Mouse (Mus musculus) frontal cortex, postnatal 36 days (tissue): ENCODE measurements at regions not wholly inside any gene's neighbourhood (a gene's known extent, or its start where the extent isn't known, plus 50 kb on each side); places are given as distances from the start of the nearest gene placed in this dataset.

Experiments used
- DNase-seq, 2 experiments: peaks; one replicate each; pipeline ENCODE4 v3.0.0; 2022; ENCODE audit warnings: low spot score in 2 of 2

DNA sequence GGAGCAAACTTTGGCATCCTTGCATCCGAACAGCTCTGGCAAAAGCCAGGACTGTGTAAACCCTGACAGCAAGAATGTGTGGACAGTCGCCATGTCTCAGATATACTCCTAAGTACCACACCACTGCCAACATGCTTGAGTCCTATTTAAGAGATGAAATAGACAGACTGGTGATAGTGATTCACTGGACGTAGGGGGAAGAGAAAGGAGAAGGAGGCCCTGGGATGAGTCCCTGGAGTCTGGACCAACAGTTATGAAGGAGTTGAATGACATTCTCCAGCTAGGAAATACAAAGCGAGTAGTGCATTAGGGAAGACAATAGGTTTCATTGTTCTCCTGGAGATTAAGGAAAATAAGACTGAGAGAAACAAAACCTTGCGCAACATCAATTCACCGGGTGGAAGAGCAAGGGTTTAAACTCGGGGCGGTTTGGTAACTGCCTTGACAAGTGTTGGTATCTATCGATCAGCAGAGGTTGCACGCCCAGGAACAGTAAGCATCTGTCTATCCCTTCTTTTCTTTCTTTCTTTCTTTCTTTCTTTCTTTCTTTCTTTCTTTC, 54.3 kb upstream of the Nrbf2 start:
- no peak for DNase-seq

DNA sequence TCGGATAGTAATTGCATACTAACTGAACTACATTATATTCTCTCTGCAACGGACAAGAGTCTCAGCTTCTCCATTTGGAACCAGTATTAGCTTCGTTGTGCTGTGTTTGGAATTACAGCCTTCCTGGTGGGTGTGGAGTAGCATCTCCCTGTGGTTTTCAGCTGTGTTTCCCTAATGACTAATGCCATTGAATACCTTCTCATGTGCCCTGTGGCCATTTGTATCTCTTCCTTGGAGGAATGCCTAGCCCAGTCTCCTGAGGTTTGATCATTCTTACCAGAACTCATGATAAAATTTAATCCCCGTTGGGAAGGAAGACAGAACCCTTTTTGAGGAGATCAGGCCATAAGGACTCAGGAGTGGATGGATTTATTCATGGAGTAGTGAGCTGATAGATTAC, 59.6 kb upstream of the Nrbf2 start:
- DNase-seq: no peak

DNA sequence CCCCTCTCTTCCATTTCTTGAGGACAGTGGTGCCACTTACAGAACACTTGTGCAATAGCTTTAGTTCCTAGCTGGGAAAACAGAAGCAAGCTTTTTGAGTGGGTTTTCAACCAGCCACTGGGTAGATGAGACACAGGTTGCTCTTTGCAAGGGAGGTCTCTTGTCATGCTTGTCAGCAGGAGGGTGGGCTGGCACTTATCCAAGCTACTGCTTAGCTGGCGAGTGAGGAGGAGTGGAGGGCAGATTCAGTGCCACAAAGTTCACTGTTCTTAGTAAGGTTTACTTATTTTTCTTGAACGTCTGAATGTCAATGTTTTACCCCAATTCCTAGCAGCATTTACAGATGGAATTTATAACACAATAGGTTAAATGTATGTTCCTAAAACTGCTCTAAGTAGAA, 65.9 kb upstream of the Nrbf2 start:
- DNase-seq: no peak

DNA sequence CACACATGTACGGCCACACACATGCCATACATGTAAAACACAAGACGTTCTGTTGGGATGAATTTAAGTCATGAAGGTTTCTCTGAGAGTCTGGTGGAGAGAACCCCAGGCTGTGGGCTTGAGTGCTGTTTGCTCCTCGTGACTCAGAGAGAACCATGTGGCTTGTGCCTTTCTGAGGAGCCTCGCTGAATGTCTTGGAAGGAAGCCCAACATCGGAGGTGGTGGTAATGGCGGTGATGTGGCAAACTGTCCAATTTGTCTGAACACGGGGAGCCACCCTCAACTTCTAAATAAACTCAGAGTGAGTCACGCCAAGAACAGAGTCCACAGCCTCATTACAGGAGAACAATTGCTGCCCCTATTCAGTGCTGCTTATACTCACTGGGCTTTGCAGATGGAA, 75.7 kb upstream of the Nrbf2 start:
- DNase-seq: peak; percentile 79 to 88

DNA sequence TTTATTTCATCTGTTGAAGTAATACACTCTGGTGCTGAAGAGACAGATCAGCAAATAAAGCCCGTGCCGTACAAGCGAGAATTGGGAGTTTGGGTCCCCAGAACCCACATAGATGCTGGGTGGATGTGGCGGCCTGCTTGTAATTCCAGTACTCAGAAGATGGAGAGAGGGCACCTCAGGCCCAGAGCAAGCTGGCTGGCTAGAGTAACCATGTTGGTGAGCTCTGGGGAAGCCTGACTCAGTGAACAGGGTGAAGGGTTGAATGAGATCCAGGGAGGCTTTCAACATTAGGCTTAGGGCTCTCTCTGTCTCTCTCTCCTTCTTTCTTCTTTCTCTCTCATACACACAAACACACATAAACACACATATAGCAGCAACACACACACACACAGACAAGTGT, 76.2 kb upstream of the Nrbf2 start:
- no peak for DNase-seq

DNA sequence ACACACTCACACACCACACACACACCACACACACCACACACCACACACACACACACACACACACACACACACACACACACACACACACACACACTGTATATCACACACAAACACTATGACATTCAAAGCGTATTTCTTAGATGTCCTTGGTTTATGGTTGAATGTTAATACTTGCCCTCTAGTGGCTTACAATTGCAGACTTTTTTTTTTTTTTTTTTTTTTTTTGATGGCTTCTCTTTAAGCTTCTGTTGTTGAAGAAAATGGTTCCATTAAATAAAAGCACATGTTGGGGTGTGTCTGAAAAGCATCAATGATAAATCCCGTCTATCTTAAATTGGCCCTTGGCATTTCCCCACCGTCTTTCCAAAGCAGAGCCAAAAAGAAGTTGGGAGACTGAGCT, 79.5 kb upstream of the Nrbf2 start:
- no peak for DNase-seq

DNA sequence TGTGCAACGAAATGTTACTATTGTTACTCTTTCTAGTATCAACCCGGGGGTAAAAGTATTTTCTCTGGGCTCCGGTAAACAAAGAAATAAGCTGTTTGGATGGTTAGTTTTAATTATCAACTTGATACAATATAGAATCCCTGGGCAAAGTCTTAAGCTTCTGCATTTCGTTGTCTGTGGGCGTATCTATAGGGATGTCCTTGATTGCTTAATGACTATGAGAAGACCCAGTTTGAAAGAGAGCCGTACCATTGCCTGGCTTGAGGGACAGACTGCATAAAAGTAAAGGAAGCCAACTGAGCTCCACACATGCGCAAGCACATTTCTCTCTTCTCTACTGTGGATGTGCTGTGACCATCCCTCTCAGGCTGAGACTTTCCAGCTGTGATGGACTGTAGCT, 80.1 kb upstream of the Nrbf2 start:
- no peak for DNase-seq

DNA sequence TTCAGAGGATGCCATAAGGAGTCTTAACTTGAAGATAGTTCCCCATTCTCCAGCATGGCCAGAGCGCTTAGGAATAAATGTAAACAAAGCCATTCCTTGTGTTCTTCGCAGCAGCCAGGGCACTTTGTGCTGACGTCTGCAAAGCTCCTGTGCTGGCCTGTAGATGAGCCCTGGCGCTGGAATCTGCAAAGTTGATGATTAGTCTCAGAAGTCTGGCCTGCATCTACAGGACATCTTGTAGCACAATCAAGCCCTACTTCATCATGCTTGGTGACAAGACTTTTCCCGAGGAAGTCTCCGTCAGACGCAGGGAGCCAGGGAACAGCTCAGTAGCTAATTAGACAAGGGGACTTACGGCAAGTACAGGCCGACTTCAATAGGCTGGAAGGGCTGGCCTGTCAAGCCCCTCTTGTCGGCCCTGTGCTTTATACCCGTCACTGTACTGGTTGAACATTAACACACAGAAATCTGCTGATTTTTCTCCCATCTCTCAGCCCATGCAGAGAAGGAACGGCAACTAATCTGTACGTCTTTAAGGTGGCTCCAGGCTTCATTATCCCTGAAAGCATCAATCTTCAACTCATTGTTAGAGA, 87.6 kb upstream of the Nrbf2 start:
- no peak for DNase-seq

DNA sequence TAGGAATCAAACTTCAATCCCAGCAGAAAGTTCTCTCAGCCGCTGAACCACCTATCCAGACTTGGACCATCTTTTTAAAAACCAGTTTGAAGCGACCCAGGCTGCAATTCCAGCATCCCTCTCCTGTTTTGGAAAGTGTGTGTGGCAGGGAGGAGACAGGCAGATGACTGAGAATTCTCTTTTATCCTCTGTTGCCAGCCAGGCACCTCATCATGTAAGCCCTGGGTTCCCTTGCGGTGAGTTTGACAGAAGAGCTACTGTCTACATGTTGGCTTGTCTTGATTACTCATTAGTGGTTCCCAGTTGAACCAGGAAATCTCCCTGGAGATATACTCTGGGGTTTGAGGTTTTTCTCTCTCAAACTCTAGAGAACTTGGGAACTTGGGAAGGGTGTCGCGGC, 91.5 kb upstream of the Nrbf2 start:
- no peak for DNase-seq

DNA sequence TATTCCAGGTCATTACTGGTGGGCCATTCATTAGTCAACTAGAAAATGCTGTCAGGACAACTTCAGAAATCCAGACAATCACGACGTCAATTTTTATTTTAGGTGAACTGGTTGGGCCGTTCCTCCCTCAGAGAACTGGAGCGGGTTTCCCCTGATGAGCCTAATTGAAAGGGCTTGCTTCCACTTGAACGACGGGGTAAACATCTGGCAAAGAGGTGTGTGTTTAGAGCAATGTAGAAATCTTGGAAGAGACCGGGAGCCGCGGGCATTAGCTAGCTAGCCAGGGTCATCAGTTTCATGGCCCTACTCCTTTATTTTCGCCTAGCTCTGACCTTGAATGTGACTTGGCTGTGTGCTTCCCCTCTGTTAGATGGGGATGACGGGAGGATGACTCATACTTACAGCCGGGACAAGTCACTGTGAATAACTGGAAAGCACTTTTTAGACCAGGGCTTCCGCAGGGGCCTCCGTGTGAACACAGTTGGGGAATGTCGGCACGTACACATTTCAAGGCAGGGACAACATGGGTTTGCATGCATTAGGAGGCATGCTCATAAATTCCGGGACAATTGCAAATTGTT, 92.6 kb upstream of the Nrbf2 start:
- DNase-seq: no peak

DNA sequence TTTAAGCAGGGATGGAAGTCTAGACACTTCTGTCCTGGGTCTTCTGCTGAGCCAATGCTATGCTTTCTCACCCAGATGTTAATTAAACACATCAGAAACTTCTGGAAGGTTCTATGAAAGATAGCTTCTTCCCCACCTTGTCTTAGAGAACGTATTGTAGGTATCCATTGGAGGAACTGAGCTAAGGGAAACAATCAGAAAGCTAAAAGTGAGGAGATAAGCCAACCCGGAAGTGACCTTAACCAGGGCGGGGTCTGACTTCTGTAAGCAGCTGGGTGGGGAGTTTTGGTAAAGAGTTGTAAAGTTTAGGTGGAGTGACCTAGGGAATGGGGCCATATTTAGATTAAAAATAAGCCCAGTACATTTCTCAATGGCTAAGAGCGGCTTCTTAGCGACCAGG, 95.1 kb upstream of the Nrbf2 start:
- DNase-seq: no peak

DNA sequence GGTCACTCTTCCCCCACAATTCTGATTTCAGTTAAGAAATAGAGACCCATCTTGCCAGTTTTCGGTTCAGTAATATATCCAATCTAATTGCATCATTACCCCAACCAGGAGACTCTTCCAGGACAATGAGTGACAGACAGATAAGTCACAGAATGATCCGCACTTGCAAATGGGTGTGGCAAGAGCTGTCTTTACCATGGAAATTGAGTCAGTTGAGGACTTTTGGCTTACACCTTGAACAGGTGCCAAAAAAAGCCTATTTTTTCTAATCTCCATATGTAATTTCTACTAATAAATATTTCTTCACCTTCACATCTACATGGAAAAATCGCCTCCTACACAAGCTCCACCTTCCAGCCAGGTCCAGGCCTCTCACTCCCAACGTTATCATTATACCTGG, 98.2 kb upstream of the Nrbf2 start:
- no peak for DNase-seq

DNA sequence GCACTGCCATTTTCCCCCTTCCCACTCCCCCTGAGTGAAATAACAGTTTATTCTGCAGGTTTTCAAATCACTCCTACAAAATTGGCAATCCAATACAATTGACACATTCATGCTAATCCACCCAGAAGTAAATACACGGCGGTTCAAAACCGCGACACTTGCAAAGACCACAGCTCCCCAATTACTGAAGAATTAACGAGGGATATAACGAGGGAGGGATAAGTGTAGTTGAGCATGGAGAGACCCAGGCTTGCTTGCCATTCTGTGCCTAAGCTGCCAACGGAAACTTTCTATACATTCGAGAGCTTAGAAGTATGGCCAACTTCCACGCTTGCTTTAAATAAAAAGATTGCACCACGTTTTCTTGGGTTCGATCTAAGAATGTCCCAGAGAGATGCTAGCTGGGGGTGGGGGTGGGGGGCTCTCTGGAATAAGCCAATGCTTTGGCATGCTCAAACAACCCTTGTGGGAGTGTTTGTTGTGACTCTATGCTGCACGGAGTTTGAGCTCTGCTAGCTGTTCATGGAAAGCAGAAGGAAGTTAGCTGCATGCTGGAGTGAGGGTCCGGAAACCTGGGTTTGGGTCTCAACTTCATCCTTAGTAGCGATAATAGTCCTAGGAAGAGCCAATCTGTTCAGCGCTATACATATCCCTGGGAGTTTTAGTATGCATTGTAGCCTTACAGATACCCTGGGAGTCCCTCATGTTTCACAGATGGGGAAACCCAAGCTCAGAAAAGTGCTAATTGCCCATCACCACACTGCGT, 98.9 kb upstream of the Nrbf2 start:
- no peak for DNase-seq

DNA sequence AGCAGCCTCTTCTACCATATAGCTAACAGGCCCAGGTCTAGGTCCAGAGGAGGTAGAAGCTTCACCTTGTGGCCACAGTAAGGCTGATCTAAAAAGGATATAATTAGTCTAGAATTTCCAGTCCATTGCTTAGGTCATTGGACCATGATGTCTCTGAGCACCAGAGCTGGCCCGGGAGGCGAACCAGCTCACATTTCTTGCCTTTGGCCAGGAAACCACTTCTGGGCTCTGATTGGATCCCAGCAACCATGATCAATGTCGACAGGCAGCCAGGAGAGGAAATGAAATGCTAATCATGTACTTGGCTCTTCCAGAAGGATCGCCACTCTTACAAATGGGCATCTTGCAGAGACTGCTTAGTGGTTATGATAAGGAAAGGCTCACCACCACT, 99.5 kb upstream of the Nrbf2 start:
- DNase-seq: no peak

DNA sequence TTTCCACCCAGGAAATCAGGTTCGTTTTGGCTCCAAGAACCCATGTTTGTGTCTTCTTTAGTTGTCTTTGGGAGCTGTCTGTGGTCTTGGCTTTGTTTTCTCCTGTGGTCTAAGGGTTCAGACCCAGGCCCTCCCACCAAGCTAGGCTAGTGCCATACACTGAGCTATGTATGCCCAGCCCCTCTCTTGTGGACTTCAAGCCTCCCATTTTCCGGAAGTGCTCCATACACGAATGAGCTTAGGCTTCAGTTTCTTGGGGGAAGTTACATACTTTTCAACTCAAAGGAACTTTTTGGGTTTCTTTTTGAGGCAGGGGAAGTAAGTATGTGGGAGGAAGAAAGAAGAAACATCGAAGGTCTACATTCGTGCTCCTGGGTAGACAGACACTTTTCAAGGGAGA, 100.9 kb upstream of the Nrbf2 start:
- no peak for DNase-seq

DNA sequence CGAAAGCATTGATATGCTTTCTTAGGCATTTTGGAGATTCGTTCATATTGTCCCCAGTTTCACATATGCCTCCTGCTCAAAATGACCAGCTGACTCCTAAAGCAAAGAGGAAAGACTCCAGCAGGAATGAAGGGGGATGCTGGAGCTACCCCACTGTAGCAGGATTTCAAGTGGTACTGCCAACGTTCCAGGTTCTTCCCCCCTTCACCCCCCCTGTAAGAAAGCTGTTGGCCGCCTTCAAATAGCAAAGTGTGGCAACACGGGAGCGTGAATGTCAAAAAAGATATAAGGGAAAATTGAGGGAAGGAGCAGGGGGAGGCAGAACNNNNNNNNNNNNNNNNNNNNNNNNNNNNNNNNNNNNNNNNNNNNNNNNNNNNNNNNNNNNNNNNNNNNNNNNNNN, 103.7 kb upstream of the Nrbf2 start:
- DNase-seq: no peak

DNA sequence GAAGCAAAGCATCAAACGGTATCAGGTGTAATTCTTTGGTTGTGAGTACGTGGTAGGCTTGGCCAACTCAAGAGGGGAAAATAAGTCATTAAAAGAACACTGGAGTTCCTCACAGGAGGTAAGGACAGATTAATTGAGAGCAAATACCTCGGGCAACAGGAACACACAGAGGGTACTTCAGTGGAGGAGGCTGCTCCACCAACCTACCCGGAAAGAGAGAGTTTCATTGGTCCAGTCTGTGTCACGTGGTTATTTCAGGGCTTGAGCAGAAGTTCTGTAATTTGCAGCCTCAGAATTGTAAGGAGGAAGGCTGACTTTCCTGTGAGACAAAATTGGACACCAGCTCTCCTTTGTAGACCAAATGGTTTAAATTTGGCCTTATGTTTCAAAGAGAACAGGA, 115.3 kb upstream of the Nrbf2 start:
- DNase-seq: no peak

DNA sequence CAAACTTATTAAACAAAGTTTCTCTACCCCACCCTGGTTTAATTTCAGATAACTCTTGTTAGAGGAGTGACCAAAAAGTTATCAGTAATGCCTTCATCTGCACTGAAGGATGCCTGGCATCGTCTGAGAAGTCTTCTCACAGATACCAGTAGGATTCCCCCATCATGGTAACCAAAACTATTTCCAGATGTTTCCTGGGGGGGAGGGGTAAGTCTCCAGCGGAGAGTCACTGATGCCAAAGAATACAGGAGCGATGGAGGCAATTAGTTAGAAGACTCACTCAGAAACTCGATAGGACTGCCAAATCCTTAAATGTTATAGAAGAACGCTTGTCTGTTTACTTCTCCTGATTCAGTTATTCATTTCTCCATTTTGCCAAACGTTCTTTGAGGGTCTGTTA, 116.3 kb upstream of the Nrbf2 start:
- no peak for DNase-seq

DNA sequence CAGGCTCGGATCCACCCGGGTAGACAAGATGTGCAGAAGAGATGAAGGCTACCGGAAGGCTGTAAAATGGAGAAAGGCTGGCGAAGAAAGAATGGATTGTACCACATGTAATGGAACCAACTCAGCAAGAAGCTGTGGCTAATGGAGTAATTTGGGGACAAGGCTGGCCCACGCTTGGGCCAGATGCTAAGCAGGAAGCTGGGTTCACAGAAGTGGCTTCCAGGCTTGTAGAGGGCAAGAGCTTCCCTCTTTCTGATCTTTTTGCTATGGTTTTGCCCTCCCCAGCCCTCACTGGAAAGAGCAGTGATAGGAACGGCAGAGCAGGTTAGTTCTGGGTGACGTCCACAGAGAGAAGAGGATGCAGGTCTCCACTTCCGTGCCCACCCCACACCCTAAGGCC, 117.7 kb upstream of the Egr2 start:
- no peak for DNase-seq

DNA sequence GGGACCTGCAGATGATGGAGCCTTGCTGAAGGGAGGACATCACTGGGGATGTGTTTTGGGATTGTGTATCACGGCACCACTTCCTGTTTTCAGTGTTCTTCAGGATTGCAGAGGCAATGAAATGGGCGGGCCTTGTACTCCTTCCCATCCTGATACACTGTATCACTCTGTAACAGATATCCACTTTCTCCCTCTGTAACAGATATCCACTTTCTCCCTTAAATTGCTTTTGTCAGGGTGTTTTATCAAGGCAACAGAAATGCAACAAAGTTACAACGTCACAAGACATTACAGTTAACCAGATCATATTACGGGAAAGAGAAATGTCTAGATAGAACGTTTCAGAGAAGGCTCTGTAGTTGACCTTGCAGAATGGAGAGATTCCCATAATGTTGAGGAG, 114.5 kb upstream of the Egr2 start:
- no peak for DNase-seq

DNA sequence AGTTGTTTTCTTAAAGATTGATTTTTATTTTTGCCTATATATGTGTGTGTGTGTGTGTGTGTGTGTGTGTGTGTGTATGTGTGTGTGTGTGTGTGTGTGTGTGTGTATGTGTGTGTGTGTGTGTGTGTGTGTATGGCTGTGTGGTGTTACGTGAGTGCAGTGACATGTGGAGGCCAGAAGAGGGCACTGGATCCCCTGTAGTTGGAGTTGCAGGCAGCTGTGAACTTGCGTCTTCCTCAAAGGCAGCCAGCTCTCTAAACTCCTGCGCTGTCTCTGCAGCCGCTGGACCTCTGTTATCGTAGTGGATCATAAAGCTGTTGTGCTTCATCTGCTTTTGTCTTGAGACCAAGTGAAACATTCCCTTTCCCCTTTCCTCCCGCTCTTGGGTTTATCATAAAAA, 109.9 kb upstream of the Egr2 start:
- DNase-seq: no peak

DNA sequence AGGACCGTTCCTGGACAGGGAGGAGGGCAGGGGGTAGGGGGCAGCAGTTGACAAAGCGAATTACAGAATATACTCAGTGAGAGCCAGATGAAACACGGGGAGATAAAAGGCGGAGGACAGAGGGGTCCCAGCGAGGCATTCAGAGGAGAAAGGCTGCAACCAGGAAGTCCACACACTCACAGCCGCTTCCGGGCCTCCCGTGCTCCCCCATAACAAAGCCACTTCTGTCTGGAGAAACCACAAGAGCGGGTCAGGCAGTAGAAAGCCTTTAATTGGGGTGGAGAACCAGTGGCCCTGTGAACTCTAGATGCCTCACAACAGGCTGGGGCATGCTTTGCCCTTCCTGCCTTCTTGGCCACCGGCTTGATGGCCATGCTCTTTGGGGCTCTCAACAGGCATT, 108.1 kb upstream of the Egr2 start:
- DNase-seq: no peak

DNA sequence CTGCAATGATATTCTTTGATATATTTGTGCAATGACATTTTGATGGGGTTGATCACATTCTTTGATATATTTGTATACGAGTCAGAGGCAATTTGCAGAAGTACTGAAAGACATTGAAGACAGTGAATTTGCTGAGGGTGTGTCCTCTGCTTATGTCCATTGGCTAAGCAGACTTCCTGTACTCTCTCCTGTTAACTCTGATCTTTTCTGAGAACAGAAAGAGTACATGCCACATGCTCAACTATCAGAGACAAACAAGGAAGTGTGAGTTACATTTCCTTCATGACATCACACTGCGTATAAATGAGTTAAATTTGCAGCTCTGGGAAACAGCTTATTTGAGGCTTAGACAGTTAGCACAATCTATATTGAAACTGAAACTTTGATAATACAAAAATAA, 104.5 kb upstream of the Egr2 start:
- DNase-seq: no peak
